8 mouse cellular contexts compared by ENCODE assay signal in genomic region chr3:103914010-103914669, GRCm38 (mm10). TPM values are rescaled to one million over a fixed set of nuclear protein-coding genes. Genes with fewer than 3 reads are reported as not detected.
DNase-seq lines count a peak whose midpoint lies in the region; ATAC-seq and TF ChIP-seq lines count a peak whose summit lies in the region.

TSS of gene Rsbn1 (plus strand) at chr3:103914120.

- DNase-seq in 3T3-L1 (ENCODE audit: low read depth, low spot score) = peak; percentile 99
- DNase-seq in adrenal gland, postnatal 4 days (ENCODE audit: low spot score in 2 of 2) = peak; percentile 87 to 92
- DNase-seq in embryonic facial prominence, embryonic 14.5 days (ENCODE audit: low spot score) = peak; percentile 100
- DNase-seq in heart, adult 2 months = peak; percentile 93 to 98
- peak; percentile 98 to 99 for DNase-seq in kidney, adult 8-10 months
- peak; percentile 87 to 95 for DNase-seq in spleen, postnatal 10 days (ENCODE audit: low spot score in 2 of 2)

- TF ChIP-seq EP300 in heart, adult 2 months (IDR thresholded peaks at IDR 0.05; ENCODE audit: insufficient read depth, low read depth, low read length) = 0 out of 2 replicates have a peak, but pooled peaks have one; percentile 65

- under 1% methylated on average over 43 of the region's 55 CpGs for WGBS in embryonic facial prominence, embryonic 14.5 days
- under 1% methylated on average over 54 of the region's 55 CpGs for WGBS in heart, adult 2 months
- under 1% methylated on average over 55 of the region's 55 CpGs for WGBS in limb, embryonic 13.5 days
- WGBS in midbrain, embryonic 16.5 days = under 1% methylated on average over 51 of the region's 55 CpGs

- ATAC-seq in embryonic facial prominence, embryonic 14.5 days (ENCODE audit: low read depth) = peak; percentile 100
- peak; percentile 100 for ATAC-seq in limb, embryonic 13.5 days (ENCODE audit: low FRiP score, low read depth)
- ATAC-seq in midbrain, embryonic 16.5 days = peak; percentile 100

- H3K27me3 ChIP-seq in embryonic facial prominence, embryonic 14.5 days (replicated peaks; ENCODE audit: control insufficient read depth, insufficient read depth, low read length) = no peaks in the 10 kb centered on the region
- no peaks in the 10 kb centered on the region for H3K27me3 ChIP-seq in heart, adult 2 months (ENCODE audit: control insufficient read depth, insufficient read depth, low read length)
- H3K27me3 ChIP-seq in limb, embryonic 13.5 days = no peaks in the 10 kb centered on the region
- no peaks in the 10 kb centered on the region for H3K27me3 ChIP-seq in midbrain, embryonic 16.5 days (ENCODE audit: control insufficient read depth, insufficient read depth, low read depth, low read length)

- H3K4me3 ChIP-seq in embryonic facial prominence, embryonic 14.5 days (ENCODE audit: low read depth, low read length) = peak within 1 kb of the TSS; percentile 96
- peak within 1 kb of the TSS; percentile 95 for H3K4me3 ChIP-seq in heart, adult 2 months
- peak within 1 kb of the TSS; percentile 97 for H3K4me3 ChIP-seq in limb, embryonic 13.5 days
- peak within 1 kb of the TSS; percentile 71 for H3K4me3 ChIP-seq in midbrain, embryonic 16.5 days (ENCODE audit: low read depth, low read length)

- peak within 1 kb of the TSS; percentile 96 for H3K9ac ChIP-seq in embryonic facial prominence, embryonic 14.5 days (ENCODE audit: low read depth, low read length)
- H3K9ac ChIP-seq in heart, adult 2 months (ENCODE audit: low read depth, low read length) = peak within 1 kb of the TSS; percentile 91
- H3K9ac ChIP-seq in limb, embryonic 13.5 days = peak within 1 kb of the TSS; percentile 95
- peak within 1 kb of the TSS; percentile 89 for H3K9ac ChIP-seq in midbrain, embryonic 16.5 days (ENCODE audit: low read depth, low read length)

- H3K79me2 ChIP-seq in heart, adult 2 months (replicated peaks; ENCODE audit: control insufficient read depth, insufficient read depth, low read length) = peaks cover 1% of the 10 kb centered on the region; the same call in 1 of the 2 replicates

- TF ChIP-seq POLR2A in heart, adult 2 months (IDR thresholded peaks at IDR 0.05; ENCODE audit: insufficient read depth, low read depth, low read length) = peak; percentile 77

- peak within 1 kb of the TSS; percentile 75 for H3K4me2 ChIP-seq in embryonic facial prominence, embryonic 14.5 days (ENCODE audit: low read depth, low read length)
- H3K4me2 ChIP-seq in limb, embryonic 13.5 days (replicated peaks) = peak within 1 kb of the TSS; percentile 70
- peak within 1 kb of the TSS; percentile 87 for H3K4me2 ChIP-seq in midbrain, embryonic 16.5 days (ENCODE audit: low read length)

- peak; percentile 35; the same call in 1 of the 2 replicates for TF ChIP-seq CTCF in heart, adult 2 months (IDR thresholded peaks at IDR 0.05)

- peak within 1 kb of the TSS; percentile 92 for H3K27ac ChIP-seq in embryonic facial prominence, embryonic 14.5 days (replicated peaks; ENCODE audit: low read depth, low read length)
- peak within 1 kb of the TSS; percentile 96 for H3K27ac ChIP-seq in heart, adult 2 months
- peak within 1 kb of the TSS; percentile 93 for H3K27ac ChIP-seq in limb, embryonic 13.5 days
- H3K27ac ChIP-seq in midbrain, embryonic 16.5 days (ENCODE audit: low read length) = peak within 1 kb of the TSS; percentile 89

- H3K4me1 ChIP-seq in embryonic facial prominence, embryonic 14.5 days (ENCODE audit: control insufficient read depth, insufficient read depth, low read length) = peaks cover 14% of the 10 kb centered on the region
- peaks cover 3% of the 10 kb centered on the region for H3K4me1 ChIP-seq in heart, adult 2 months (ENCODE audit: control insufficient read depth, insufficient read depth, low read length)
- peaks cover 11% of the 10 kb centered on the region for H3K4me1 ChIP-seq in limb, embryonic 13.5 days
- H3K4me1 ChIP-seq in midbrain, embryonic 16.5 days (ENCODE audit: control insufficient read depth, insufficient read depth, low read length) = peaks cover 14% of the 10 kb centered on the region

- no peaks in the 10 kb centered on the region for H3K36me3 ChIP-seq in embryonic facial prominence, embryonic 14.5 days (ENCODE audit: control insufficient read depth, insufficient read depth, low read length)
- H3K36me3 ChIP-seq in heart, adult 2 months (ENCODE audit: control insufficient read depth, insufficient read depth, low read length) = peaks cover 8% of the 10 kb centered on the region
- no peaks in the 10 kb centered on the region for H3K36me3 ChIP-seq in limb, embryonic 13.5 days
- H3K36me3 ChIP-seq in midbrain, embryonic 16.5 days (ENCODE audit: control insufficient read depth, insufficient read depth, low read length) = no peaks in the 10 kb centered on the region

- intact Hi-C loops in heart, adult 2 months (cut with DNase I) = loop anchor here (1.0 to 10.0 kb wide), 3 partner anchors 53 to 528 kb away; partner anchors contain the start of gene Magi3

- H3K9me3 ChIP-seq in embryonic facial prominence, embryonic 14.5 days (ENCODE audit: control insufficient read depth, low read length) = no peaks in the 10 kb centered on the region
- H3K9me3 ChIP-seq in limb, embryonic 13.5 days = no peaks in the 10 kb centered on the region
- H3K9me3 ChIP-seq in midbrain, embryonic 16.5 days (replicated peaks; ENCODE audit: control insufficient read depth, low read length, poor library complexity, severe bottlenecking) = no peaks in the 10 kb centered on the region

RNA-seq across cellular contexts. Expression of gene Rsbn1, which starts in this region (rescaled TPM):
- total RNA-seq in adrenal gland, postnatal 4 days (2021) = 10 to 100 TPM; 20.3 to 20.9 TPM
- polyA plus RNA-seq in embryonic facial prominence, embryonic 14.5 days (2014; fragmentation: Nextera tagmentation; extraction: Ambion mirVana) = 11.0 and 12.0 TPM in 2 replicates
- 1 to 10 TPM; 7.9 to 8.2 TPM for total RNA-seq in heart, adult 2 months (2021)
- 1.6 and 3.2 TPM in 2 replicates for polyA plus RNA-seq in heart, adult 2 months (2012; rRNA removed)
- polyA plus RNA-seq in limb, embryonic 13.5 days (2015; fragmentation: Nextera tagmentation; extraction: Ambion mirVana) = 14.4 and 14.6 TPM in 2 replicates
- 22.3 and 22.8 TPM in 2 replicates for polyA plus RNA-seq in midbrain, embryonic 16.5 days (2015; fragmentation: Nextera tagmentation; extraction: Ambion mirVana)

Comparison
In these comparisons a context has a peak if more than half of its experiments do, and no peak if none do; other contexts are left out.
1. Peak in every context shown above with its lines: DNase-seq, ATAC-seq, H3K4me3 ChIP-seq and H3K27ac ChIP-seq.